Mouse (Mus musculus): ENCODE results near the gene Lcn12.

DNA sequence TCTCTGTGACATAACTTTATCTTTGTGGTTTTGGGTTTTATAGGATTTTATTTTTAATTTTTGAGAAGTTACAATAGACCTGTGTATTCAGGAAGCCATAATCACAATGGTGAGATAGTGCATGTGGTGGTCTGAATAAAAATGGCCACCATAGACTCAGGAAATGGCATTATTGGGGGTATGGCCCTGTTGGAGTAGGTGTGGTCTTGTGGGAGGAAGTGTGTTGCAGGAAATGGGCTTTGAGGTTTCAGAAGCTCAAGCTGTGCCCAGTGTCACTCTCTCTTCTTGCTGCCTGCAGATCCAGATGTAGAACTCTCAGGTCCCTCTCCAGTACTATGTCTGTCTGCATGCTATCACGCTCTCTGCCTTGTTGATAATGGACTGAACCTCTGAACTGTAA, 13.2 kb downstream of the Lcn12 start:
- no peak for TF ChIP-seq CTCF (IDR thresholded peaks at IDR 0.05; ENCODE audit: borderline replicate concordance, insufficient read depth, low read length)
- no peak for TF ChIP-seq POLR2A (IDR thresholded peaks at IDR 0.05; ENCODE audit: low read depth, low read length)

All from embryonic fibroblast, embryonic 13.5 days (primary cell).